Mouse (Mus musculus): Measurements from ENCODE around the gene Rtl5. TPM values are rescaled to one million over a fixed set of nuclear protein-coding genes. Genes with fewer than 3 reads are reported as not detected.

The Rtl5 gene
- 2.7 to 4.8 TPM (median 4.3 TPM) in 4 replicates for total RNA-seq (2023)

GRCm38 (mm10) chrX:102070591-102071471, at the start of gene Rtl5:
TSS of gene Rtl5 (minus strand) at chrX:102071304.

DNA sequence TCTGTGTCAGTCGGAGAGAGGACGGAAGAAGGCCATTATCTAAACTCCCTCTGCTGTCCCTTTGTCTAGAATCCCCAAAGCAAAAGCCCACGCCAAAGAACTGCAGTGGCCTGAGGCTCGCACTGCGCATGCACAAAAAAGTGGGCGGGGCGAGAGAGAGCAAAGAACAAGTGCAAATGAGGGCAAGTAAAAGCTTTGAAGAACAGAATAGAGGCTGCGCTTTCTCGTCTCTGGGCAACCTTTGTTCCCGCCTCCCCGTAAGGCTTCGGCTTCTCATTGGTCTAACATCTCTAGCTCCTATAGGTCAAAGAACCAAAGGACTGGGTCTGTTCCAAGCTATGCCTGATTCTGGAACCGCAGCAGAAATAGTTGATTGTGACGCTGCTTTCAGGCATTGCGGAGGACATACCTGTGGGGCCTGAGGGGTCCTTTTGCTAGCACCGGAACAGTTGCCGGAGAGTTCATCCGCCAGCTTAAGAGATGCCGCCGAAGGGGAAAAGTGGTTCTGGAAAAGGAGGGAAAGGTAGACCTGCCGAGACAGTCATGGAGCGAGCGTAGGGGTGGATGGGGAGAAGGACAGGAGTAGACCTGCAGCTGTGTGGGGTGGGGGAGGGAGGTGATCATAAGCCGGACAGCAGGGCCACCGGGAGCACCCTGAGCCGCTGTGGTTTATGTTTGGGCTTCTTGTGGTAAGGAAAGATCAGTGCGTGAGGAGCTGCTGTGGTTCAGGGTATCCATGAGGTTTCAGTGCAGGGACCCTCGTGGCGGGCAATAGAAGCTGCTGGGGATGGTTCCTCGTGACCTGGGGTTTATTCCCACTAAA, 48.1 kb upstream of the Rtl5 start, which contains the start of gene Pin4:
Gene Pin4, plus strand, starts transcription at position 406 of the 823 bp plus-strand sequence.

Other genes starting within 250 kb of the Rtl5 start
- 0.15 to 0.25 TPM (median 0.21 TPM) in 4 replicates for gene Nhsl2, start 221.9 kb downstream of the Rtl5 start, total RNA-seq (2023)
- gene Pin4, start 48.1 kb upstream of the Rtl5 start, total RNA-seq (2023), result 9.9 to 26.1 TPM (median 17.0 TPM) in 4 replicates
- gene Ercc6l, start 85.8 kb upstream of the Rtl5 start, total RNA-seq (2023), result 2.8 to 3.4 TPM (median 3.0 TPM) in 4 replicates
- gene Rps4x, start 118.1 kb upstream of the Rtl5 start, total RNA-seq (2023), result 2,693 to 2,932 TPM (median 2,878 TPM) in 4 replicates
- gene Cited1, start 180.9 kb upstream of the Rtl5 start, total RNA-seq (2023), result not detected in 4 replicates

All from B cell, adult 62 days (primary cell).